Mouse (Mus musculus): Measurements from ENCODE around the gene Adarb1.

DNA sequence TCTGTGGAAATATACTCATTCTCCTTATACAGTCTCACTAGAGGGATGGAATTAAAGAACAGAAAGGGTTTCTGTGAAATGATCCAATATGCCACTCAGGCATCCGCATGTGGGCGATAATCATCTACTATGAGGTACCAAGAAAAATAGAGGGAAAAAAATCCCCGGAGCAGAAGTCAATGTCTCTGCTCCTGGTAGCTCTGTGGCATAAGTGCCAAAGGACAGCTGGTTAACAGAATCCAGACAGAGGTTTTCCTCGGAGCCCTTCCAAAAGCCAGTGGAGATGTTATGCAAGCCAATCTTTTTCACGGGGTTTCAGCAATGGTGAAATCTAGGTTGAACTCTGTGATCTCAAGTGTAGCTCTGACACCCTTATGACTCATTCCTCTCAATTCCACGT is 11.6 kb downstream of the Adarb1 start:
- TF ChIP-seq CTCF (IDR thresholded peaks at IDR 0.05; ENCODE audit: control insufficient read depth, insufficient read depth, insufficient read length) (no peak), USF1 (IDR thresholded peaks at IDR 0.05; ENCODE audit: low read depth) (no peak)
